Mouse (Mus musculus) layer of hippocampus, adult 11-12 months (tissue): ENCODE data around the gene Gm9958.
A peak's percentile ranks its signal among the peaks of the same experiment; 100 is the strongest.

ENCODE experiments used
- DNase-seq: peaks from one replicate; pipeline ENCODE4 v3.0.0; 2022; ENCODE audit warnings: low spot score

Gene Gm9958

DNA sequence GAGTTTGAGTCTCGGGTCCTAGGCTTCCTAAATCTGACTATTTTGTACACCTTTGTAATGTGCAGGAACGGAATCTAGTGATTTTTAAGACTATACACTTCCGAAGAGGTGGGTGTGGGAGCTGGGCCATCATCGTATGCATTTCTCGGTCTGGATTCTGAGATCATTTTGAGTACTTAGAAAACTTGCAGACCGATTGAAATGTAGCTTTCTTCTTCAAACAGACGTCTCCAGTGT, at the start of gene Gm9958:
Gene Gm9958, plus strand, starts transcription at position 138 of the 237 bp plus-strand sequence.
- DNase-seq: peak; percentile 15

DNA sequence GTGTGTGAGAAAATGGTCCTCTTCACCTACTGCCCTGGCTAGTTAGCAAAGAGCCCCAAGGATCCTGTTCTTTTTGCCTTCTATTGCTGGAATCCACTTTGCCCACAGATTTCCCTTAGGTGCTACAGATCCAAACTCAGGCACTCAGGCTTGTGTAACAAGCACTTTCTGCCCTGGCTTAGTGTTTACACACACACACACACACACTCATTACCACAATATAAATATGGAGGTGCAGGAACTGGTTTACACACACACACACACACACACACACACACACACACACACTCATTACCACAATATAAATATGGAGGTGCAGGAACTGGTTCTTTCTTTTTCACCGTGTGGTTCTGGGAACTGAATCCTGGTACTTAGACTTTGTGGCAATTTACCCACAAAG, 35.9 kb upstream of the Gm9958 start:
- no peak for DNase-seq

DNA sequence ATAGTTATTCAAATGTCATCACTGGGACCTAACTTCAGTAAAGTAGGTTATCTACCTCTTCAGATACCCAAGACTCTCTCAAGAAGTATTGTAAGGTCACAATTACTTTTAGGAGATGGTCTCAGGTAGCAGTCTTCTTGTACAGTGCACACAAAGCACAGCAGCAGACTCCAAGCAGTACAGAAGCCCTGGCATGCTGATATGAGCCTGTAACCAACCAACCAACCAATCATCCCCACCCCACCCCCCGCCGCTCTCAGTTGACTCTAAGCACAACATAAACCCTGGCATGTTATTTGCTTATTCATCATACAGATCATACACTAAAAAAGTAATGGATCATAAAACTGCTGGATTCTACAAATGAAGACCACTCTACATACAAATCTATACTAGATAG, 34.5 kb upstream of the Gm9958 start:
- DNase-seq: no peak

DNA sequence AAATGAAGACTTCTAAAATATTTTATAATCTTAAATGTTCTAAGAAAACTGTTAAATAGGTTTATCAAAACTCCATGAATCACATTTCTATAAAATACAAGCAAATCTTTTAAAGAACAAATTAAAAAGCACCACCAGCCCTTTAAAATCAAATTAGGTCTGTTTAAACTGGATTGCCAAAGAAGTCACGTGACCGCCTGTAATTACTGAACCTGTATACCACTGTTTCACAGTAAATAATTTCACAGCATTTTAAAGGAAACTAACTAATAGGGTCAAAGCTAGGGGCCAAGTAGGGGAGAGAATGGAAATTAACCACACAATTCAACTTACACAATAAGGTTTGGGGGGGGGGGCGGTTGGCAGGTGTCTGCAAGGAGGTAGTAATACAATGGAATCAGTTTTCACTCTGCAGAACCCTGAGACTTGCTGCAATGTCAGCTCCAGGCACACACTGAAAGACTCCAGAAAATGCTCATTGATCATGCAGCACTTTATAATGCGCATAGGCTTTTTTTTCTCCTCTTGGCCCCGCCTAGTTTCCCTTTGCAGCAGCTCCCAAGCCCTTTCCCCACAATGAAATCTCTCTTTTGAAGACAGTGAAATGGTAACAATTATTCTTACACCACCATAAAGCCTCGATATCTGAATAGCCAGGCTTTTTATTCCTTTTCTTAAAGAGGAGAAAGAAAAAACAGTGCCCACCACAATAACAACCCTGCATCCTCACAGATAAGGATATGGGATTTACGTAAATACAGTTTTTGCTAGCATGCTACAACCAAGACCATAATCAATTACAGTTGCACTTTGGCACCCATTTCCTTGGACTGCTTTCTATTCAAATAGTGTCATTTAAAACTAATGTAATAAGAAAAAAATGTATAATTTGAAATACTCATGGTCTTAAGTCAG, 28.6 kb upstream of the Gm9958 start:
- no peak for DNase-seq

DNA sequence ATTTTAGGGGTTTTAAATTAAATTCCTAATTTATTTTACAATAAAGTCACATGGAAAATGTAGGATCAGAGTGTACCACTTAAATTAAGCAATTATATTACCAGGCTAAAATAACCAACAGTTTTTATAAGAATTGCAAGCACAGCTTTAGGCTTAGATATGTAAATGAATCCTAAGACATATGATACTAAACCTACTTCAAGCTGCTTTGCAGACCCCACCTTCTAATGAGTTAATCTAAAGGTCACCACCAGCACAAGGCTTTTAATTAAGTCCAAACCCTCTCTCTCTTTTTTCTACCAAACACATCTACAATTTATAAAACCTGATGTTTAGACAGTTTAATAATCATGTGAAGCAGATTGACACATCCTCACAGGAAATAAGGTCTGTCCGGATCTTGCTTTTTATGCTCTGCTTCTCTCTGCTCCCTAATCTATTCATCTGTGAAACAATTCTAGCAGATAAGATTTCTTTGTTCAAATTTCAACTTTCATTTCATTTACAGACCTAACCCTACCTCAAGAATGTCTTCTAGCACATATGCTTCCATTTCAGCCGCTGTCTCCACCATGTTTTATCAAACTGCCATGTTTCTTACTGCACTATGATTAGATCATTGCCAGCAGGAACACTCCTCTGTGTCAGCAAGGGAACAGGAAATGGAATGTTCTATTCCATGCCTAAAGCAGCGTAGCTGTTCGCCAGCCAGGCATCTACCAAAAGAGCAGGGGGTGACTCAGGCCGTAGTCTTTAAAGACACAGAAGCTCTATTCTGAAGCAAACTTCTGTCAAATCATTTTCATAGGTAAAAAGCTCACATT, 27.7 kb upstream of the Gm9958 start:
- peak; percentile 65 for DNase-seq

DNA sequence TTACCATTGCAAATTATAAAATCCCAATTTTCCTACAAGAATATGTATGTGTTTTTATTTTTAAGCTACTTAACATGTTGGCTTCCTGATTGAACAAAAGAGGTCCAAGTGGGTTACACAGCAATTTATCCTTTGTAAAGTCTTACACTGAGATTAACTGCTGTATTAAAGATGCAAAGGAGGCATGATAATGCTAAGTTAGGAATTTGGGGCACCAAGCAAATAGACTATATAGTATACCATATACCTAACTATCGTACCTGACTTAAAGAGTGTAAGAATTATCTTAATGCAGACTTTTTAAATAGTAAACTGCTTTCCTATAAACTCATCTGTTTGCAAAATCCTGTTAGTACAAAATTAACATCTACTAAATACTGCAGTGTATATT, 27.1 kb upstream of the Gm9958 start:
- DNase-seq: no peak

DNA sequence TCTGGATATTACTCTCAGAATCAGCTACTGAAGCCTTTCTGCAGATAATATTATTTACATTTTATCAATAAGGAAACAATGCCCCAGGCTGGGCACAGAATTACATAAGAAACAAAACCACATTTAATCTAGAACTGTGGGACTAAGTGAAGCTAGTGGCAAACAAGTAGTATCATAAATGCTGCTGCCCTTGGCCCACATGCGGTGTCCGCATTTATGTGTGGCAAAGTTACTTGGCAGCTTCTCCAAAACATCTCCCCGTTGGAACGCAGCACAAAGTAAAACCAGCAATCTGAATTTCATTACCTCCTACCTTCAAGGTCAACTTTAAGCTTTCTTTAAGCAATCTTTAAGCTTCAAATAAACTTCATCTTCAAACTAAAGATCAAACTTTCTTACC, 26.2 kb upstream of the Gm9958 start:
- DNase-seq: no peak

DNA sequence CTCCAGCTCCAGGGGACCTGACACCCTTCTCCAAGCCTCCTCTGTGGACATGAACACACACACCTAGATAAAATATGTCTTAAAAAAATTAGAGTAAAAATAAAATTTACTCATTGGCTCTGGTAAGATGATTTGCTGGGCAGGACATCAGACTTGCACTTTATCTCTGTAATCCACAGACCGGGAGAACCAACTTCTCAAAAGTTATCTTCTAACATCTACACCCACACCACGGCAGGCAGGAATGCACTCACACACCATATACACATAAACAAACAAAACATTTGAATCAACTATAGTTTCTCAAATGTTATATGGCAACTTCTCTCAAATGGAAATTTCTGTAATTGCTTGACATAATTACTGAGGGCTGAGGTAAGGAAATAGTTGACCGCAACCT, 20.1 kb upstream of the Gm9958 start:
- no peak for DNase-seq

DNA sequence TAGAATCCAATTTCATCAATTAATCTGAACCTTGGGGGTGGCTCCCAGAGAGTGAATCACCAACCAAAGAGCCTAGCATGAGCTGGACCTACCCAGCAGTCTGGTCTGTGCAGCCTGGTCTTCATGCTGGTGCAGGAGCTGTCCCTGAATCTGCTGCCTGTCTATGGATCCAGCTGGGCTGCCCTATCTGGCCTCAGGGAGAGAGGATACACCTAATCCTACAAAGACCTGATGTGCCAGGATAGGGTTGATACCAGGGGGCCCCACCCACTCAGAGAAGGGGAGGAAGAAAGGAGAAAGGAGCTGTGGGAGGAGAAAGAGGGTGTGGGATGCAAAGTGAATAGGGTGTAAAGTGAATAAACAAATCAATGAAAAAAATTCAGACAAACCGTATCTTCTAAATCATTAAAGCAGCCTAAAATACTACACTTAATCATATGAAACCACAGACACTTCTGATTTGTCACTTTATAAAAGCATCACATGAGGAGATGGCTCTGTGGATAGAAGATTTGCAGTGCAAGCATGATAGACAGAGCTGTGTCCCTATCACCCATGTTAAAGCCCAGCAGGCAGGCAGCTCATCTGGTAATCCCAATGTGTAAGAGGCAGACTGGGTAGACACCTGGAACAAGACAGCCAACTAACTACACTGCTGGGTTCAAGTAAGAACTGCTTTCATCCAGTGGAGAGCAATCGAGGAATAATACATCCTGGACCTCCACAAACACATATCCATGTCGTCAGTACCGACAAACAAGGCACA, 13.3 kb upstream of the Gm9958 start:
- DNase-seq: no peak

DNA sequence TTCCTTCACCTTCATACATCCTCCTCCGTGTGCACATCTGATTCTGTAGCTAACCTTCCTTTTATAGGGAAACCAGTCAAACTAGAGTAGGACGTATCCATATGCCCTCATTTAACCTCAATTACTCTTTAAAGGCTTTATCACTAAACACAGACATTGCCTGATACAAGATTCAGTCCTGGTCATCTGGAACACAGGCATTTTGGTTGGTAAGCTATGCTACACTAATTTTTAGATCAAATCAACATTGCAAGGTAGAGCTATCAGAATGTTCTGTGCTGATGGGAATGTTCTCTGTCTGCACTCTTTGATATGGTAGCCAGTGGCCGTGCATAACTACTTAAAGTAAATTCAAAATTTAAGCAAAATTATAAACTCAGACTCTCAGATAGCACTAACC, 11.2 kb upstream of the Gm9958 start:
- no peak for DNase-seq

DNA sequence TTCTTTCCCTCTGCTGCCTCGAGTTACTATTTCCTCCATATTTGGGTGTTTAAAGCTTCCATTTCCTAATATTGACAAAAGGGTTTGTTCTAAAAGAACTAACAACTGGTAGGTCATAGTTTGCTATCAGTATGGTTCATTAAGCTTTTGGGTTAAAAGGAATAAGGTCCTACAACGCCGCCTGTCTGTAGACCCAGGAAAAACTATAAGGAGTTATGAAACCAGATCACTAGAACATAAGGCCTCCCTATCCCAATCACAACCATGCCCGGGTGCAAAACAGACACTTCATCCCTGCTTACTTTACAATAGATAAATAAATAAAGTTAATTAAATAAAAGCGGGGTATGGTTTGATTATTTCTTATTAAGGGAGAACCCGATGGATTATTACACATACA, 2.5 kb upstream of the Gm9958 start:
- DNase-seq: peak; percentile 88

DNA sequence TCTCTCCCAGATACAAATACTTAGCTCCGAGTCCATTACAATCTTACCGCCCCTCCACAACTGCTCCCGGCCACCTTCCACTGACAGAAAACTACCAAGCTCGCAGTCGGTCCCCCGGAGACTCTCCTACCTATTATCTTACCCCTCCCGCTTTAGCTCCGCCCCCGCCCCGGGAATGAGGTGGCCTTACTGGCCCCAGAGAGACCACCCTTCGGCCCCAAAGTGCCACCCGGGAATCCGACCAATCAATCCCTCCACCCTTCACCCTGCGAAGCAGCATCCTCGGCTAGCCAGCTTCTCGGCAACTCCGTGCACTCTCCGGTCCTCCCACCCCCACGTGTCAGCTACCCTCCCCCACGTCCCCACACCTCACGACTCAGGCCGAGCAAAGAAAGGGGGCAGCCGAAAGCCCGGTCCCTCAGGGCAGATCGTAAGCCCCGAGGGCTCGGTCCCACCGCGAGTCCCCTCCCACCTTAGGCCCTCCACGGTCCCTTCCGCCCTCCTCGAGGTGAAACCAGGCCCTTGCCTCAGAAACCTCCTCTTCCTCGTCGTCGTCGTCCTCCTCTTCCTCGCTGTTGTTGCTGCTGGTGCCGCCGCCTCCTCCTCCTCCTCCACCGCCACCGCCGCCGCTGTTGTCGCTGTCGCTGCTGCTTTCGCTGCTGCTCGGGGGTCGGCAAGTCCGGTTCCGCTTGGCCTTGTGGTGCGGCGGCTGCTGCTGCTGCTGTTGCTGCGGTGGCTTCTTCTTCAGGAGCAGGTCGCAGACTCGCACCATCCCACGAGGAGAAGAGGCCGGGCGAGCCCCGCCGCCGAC, 1.7 kb upstream of the Gm9958 start:
- peak; percentile 46 for DNase-seq

DNA sequence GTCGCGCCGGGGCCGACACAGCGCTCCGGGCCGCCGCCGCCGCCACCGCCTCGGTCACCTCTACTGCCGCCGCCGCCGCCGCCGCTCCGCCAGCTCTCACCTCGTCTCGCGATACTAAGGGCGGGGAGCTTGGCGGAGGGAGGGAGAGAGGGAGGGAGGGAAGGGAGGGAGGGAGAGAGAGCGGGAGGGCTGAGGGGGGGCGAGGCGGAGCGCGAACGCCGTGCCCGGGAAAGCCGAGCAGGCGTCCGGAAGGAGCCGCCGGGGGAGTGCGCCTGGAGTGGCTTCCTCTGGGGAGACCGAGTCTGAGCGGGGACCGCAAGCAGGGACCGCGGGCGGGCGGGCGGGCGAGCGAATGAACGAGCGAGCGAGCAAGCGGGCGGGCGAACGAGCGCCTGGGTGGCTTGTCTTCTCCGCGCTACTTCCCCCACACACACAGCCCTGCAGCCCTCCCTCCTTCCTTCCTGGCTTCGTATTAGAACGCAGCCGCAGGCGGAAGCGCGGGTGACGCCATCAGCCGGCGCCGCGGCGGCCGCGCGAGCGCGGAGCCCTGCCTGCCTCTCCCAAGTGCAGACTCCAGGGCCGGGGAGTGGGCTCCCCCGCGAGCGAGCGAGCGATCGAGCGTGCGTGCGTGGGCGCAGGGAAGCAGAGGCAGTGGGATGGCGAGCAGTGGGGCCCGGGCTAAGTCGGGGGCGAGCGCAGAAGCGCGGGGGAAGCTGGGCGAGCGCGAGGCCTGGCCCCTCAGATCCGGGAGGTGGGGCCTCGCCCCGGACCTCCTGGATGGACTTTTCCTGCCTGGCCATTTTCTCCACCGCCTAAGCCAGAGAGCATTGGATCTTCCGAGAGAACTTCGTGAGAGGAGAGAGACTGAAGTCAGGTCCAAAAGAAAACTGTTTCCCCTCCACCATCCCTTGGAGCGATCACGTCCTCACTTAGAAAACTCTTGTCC, 610 bp upstream of the Gm9958 start, which contains the start of gene Ankrd17:
Gene Ankrd17, minus strand, starts transcription at position 457 of the 946 bp plus-strand sequence.
- peak; percentile 90 for DNase-seq

DNA sequence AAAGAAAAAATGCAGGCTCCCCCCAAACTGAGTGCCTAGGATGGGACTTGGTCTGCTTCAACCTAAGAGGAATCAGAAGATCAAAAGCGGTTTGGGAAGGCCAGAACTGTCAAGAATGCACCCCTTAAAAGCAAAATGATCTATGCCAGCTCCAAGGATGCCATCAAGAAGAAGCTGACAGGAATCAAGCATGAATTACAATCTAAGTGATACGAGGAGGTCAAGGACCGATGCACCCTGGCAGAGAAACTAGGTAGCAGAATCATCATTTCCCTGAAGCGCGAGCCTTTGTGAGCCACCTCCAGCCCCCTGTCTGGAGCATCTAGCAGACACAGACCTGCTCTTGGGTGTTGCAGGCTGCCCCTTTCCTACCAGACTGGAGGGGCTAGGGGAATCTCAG, 3.4 kb downstream of the Gm9958 start:
- no peak for DNase-seq

DNA sequence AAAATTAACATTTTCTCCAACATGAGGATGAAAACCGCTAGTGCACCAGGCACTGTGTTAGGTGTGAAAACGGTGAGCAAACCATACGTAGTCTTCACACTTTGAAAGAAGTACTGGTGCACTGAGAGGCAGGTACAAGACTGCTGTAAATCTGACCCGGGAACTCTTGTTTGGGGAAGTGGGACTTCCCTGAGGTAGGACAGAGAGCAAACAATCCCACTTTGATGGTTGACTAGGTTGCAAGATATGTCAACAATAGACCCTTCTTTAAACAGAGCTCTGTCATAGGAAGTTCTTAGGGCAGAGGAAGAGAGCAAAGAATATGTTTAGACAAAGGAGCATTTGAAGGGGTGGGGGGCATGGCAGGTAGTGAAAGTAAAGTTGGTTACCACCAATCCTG, 6.7 kb downstream of the Gm9958 start:
- DNase-seq: no peak

DNA sequence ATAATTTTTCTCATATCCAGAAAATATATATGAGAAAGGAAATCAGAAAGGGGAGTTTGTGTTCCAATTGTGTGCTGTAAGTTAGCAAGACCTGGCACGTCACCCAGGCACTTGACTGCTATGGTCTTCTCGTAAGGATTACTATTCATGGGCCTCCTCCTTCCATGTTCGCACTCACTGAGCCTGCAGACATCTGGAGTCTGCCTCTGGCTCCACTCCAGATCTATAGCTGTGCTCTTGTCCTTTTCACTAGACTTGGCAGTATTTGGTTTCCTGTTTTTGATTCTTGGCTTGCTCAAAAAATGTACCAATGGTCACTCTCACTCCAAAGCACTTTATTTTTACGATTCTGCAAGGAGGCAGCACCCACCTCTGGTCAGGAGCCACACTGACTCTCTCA, 14.5 kb downstream of the Gm9958 start:
- no peak for DNase-seq

DNA sequence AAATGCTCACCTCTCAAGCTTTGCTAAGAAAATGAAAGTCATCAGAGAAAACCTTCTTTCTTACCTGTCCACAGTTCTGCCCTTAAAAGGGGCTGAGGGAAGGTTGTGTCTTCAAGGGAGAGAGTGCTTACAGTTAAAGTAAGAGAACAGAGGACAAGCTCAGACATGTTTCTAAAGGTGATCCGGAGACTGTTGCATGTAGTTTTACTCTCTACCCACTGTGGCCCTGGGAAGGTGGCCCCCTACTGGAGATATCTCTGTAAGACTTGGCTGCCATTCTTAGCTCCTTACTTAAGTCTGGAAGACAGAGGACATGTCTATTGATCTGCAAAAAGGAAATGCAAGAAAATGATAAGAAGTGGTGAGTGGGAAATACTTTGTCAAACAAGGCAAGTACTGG, 16.1 kb downstream of the Gm9958 start:
- no peak for DNase-seq

DNA sequence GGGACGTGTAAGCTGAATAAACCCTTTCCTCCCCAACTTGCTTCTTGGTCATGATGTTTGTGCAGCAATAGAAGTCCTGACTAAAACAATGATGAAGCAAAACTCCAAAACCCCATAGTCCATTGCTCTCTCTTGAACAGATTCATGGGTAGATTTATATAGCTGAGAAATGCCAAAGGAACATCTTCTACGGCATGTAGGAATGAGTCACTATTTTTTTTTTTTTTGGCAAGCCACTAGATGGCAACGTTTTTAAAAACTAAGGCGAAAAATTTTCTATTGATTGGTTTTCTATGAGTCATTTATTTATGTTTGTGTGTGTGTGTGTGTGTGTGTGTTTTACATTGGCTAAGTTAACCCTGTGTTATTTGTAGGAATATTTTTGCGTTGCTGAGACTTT, 26.8 kb downstream of the Gm9958 start:
- DNase-seq: no peak

DNA sequence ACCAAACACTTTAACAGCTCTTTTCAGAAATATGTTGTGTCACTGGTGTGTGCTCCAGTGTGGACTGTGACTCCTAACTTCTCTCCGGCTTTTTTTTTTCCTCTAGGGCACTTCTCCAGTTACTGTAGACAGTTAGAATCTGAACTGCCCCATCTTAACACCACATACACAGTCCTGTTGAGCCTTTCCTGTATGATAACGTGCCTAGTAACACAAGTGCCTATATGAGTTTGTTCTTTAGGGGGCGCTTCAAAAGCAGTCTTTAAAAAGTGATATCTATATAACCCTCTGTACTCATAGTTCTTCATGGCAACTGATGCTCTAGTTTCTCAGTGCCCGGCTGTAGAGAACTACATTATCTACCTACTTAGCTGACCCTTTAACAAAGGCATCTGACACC, 27.3 kb downstream of the Gm9958 start:
- no peak for DNase-seq

DNA sequence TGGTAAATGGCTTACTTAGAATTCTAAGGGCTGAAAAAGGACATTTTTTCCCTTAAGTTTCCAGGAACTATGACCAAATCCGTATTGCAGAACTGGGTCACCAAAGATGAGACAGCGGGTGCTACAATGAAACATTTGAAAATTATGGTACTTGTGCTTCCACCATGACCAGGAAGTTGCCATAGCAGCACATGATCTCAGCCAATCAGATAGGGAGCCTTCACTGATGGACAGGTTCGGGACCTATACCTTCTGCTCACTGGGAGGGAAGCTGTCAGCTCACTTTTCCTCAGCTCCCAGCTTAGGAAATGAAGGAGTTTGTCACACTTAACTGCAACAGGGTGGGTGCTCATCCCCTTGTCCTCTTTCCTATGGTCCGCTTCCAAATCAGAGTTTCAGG, 29.8 kb downstream of the Gm9958 start:
- no peak for DNase-seq

DNA sequence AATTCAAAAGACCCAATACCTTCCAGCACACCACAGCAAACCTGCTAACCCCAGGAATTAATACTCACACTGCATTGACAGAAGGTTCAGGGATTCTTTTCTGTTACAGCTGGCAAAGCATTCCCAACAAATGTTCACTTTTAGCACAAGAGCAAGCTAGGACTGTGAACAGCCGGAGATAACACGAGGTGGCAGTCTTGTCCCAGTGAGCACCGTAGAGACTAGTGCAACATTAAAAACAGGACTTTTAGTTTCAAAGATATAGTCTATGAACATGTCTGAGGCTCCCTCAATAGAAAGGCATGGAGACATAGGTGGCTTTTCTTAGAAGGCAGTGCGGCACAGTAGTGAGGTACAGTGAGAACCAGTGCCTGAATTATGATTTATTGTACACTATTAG, 38.2 kb downstream of the Gm9958 start:
- DNase-seq: peak; percentile 62
